Mouse (Mus musculus) limb, embryonic 11.5 days (tissue): ENCODE measurements around the gene Ints7. TPM values are rescaled to one million over a fixed set of nuclear protein-coding genes. Genes with fewer than 3 reads are reported as not detected.

Source experiments
- ATAC-seq: fragments of 200-750 bp; cut with Nextera tagmentation; 2 replicates; pipeline ENCODE4 v1.8.0; 2017; ENCODE audit warnings: low read depth; ENCODE audit not compliant: insufficient number of reproducible peaks, low FRiP score, low TSS enrichment
- DNase-seq: peaks from one replicate; pipeline ENCODE4 v3.0.0-alpha.2; 2015; ENCODE audit warnings: low spot score
- H3K27ac ChIP-seq: fragments of 300-500 bp; sonication (generic); replicated peaks from 2 replicates; pipeline ENCODE4 v1.5.1; 2014; ENCODE audit warnings: low read depth, mild to moderate bottlenecking, low read length
- H3K27me3 ChIP-seq: fragments of 300-500 bp; sonication (generic); 2 replicates; pipeline ENCODE4 v1.6.1; 2014; ENCODE audit warnings: mild to moderate bottlenecking, low read length, mixed read lengths; ENCODE audit not compliant: control insufficient read depth, insufficient read depth
- H3K36me3 ChIP-seq: fragments of 300-500 bp; sonication (generic); 2 replicates; pipeline ENCODE4 v1.6.1; 2014; ENCODE audit warnings: mild to moderate bottlenecking, low read length, moderate library complexity, mixed read lengths; ENCODE audit not compliant: control insufficient read depth, insufficient read depth
- H3K4me1 ChIP-seq: fragments of 300-500 bp; sonication (generic); 2 replicates; pipeline ENCODE4 v1.6.1; 2014; ENCODE audit warnings: low read length, mixed read lengths; ENCODE audit not compliant: control insufficient read depth, insufficient read depth
- H3K4me2 ChIP-seq: fragments of 300-500 bp; sonication (generic); 2 replicates; pipeline ENCODE4 v1.6.1; 2014; ENCODE audit warnings: low read depth, mild to moderate bottlenecking, moderate library complexity; ENCODE audit not compliant: severe bottlenecking
- H3K4me3 ChIP-seq: fragments of 300-500 bp; sonication (generic); 2 replicates; pipeline ENCODE4 v1.5.1; 2014; ENCODE audit warnings: low read depth, low read length
- H3K9ac ChIP-seq: fragments of 300-500 bp; sonication (generic); 2 replicates; pipeline ENCODE4 v1.6.1; 2014; ENCODE audit warnings: mild to moderate bottlenecking, low read length
- H3K9me3 ChIP-seq: fragments of 300-500 bp; sonication (generic); 2 replicates; pipeline ENCODE4 v1.6.1; 2016; ENCODE audit warnings: low read length; ENCODE audit not compliant: control insufficient read depth
- WGBS: fragments of 180-500 bp; shearing (Covaris S2); extraction: QIAGEN DNeasy Blood & Tissue Kit; methylation state at CpG from one replicate; pipeline ENCODE4 v1.1.7; 2014; 5-methylcytosine and 5-hydroxymethylcytosine counted together
- polyA plus RNA-seq: library from polyadenylated mRNA; unstranded; fragments of >200 nt; fragmentation: Nextera tagmentation; extraction: Ambion mirVana; gene quantifications from 2 replicates; pipeline ENCODE4 v1.2.1, GENCODE M21; 2014

Gene Ints7
- polyA plus RNA-seq, 1 experiment from 2014 or later: 63.0 TPM

DNA sequence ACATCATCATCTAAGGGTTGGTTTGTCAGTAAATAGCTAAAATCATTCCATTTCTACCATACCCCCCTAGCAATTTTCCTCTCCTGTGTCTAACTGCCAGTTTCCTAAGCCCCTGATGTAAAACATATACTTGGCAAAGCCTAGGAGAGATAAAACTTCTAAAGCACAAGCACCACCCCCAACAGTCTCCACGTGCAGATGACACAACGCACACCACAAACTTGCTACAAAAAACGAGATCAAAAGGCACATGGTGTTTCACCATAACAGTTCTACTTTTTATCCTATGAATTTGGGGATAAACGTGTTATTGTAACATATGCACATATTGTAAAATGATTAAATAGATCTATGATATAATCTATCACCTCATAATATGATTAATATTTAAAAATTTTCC lies 33.8 kb upstream of the Ints7 start:
- no peak for DNase-seq
- Histone ChIP-seq H3K9ac (no peak overlapping the region), H3K4me1 (no peaks in the 10 kb centered on the region), H3K9me3 (no peaks in the 10 kb centered on the region), H3K4me3 (no peak overlapping the region), H3K36me3 (peaks cover 13% of the 10 kb centered on the region), H3K4me2 (no peak overlapping the region), H3K27ac (no peak overlapping the region), H3K27me3 (no peaks in the 10 kb centered on the region)
- ATAC-seq: no peak
- 91% methylated on average over 4 of the region's 4 CpGs for WGBS

DNA sequence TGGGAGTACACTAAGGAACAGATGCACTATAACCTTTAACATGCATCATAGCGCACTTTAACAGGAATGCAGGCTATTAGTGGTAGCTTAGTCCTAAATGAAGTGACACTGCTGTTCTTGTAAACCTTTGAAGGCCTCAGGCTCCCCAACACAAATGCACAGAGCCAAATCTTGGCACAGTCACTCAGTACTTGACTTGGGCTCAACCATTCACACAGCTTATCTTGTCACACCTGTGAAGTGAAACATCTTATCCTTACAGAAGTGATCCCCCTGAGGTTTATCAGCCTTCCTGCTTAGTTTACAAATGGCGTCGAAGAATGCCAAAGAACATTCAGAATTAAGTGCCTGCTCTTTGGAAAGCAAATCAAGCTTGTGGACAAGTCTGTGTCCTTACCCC lies 31.7 kb upstream of the Ints7 start:
- no peak for ATAC-seq
- Histone ChIP-seq H3K4me1 (no peaks in the 10 kb centered on the region), H3K36me3 (peaks cover 21% of the 10 kb centered on the region), H3K9ac (no peak overlapping the region), H3K9me3 (no peaks in the 10 kb centered on the region), H3K4me3 (no peak overlapping the region), H3K4me2 (no peak overlapping the region), H3K27me3 (no peaks in the 10 kb centered on the region), H3K27ac (no peak overlapping the region)
- DNase-seq: no peak
- WGBS: 89% methylated on average over 3 of the region's 3 CpGs

DNA sequence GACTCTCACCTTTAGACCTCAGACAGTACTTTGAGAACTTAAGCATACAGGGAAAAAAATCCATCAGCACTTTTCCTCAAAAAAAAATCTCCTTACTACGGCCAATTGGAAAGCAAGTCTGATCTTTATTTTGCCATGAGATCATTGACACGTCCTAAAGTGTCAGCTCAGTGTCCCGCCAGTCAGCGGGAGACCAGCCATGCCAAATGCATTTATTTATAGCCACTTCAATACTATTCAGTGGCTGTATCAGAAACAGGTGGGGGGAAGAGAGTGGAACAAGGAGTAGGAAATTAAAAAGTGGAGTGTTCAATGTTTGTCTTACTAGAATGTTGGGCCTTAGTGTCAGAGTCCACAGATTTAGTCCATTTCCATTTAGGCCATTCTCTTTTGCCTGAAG lies 24.6 kb upstream of the Ints7 start:
- ATAC-seq (no peak), DNase-seq (no peak)
- no peak overlapping the region for H3K4me3 ChIP-seq
- no peaks in the 10 kb centered on the region for H3K4me1 ChIP-seq
- no peak overlapping the region for H3K27ac ChIP-seq
- H3K9me3 ChIP-seq: no peaks in the 10 kb centered on the region
- no peak overlapping the region for H3K9ac ChIP-seq
- no peaks in the 10 kb centered on the region for H3K27me3 ChIP-seq
- H3K4me2 ChIP-seq: no peak overlapping the region
- H3K36me3 ChIP-seq: peaks cover 24% of the 10 kb centered on the region; the same call in 1 of the 2 replicates
- 90% methylated on average over 4 of the region's 4 CpGs for WGBS

DNA sequence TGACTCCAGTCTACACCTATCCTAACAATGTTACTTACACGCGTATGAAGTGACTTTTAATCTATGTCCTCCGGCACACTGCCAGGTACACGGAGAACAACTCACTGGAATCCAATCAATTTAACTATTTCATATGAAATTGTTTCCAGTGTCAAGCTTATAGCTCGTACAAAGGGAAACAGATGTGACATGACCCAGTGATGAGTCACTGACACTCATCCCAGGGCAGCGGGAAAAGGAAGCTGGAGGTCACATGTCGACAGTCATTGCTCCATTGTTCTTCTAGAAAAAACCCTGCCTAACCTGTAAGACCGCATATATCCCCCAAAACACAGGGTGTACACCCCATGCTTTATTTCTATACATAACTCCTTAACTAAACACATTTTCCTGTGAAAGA lies 18.3 kb upstream of the Ints7 start:
- Histone ChIP-seq H3K36me3 (peaks cover 25% of the 10 kb centered on the region), H3K4me1 (no peaks in the 10 kb centered on the region), H3K9me3 (no peaks in the 10 kb centered on the region), H3K4me2 (no peak overlapping the region), H3K27me3 (no peaks in the 10 kb centered on the region), H3K27ac (no peak overlapping the region), H3K4me3 (no peak overlapping the region), H3K9ac (no peak overlapping the region)
- no peak for DNase-seq
- ATAC-seq: no peak
- WGBS: 85% methylated on average over 8 of the region's 8 CpGs

DNA sequence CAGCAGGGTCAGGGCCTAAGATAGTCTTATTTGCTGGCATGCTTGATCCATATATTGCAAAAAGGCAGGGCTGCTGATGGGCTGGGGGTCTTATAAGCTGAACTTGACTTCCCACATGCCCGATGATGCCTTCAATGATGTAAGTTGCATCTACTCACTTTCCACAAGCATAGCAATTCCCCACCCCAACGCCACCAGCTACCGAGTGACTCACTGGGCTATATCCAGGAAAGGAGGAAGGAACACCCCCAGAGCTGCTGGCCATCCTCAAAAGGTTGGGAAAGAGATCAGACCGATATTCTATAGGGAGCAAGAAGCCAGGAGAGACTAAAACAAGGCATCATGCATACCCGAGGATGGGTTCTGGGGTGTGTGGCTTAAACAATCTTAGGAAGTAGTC lies 15.7 kb upstream of the Ints7 start:
- H3K4me3 ChIP-seq: no peak overlapping the region
- no peak overlapping the region for H3K4me2 ChIP-seq
- no peaks in the 10 kb centered on the region for H3K4me1 ChIP-seq
- no peaks in the 10 kb centered on the region for H3K9me3 ChIP-seq
- 89% methylated on average over 5 of the region's 5 CpGs for WGBS
- H3K36me3 ChIP-seq: peaks cover 22% of the 10 kb centered on the region
- no peak overlapping the region for H3K9ac ChIP-seq
- H3K27me3 ChIP-seq: no peaks in the 10 kb centered on the region
- ATAC-seq (no peak), DNase-seq (no peak)
- H3K27ac ChIP-seq: no peak overlapping the region

DNA sequence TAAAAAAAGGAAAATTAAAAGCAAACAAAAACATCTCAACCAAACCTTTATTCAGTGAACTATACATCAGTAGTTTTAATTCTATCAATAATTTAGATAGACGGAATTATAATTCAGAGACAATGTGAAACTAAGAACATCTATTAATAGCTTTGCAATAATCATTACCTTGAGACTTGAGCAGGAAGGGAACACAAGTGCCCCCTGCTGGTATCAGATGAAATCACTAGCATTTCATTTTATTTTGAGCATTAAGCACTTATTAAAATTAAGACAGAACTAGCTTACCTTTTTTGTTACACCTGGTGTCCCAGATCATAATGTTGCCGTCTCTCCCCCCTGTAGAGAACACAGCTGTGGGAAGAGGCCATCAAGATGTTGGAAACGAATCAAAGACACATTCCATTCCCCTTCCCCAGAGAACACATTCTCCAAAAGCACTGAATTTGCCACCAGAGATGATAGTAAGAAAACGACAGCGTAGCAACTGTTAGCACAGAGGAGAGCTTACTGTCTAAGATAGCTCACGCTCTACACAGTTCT lies 12.5 kb upstream of the Ints7 start:
- Histone ChIP-seq H3K4me1 (no peaks in the 10 kb centered on the region), H3K9me3 (no peaks in the 10 kb centered on the region), H3K9ac (no peak overlapping the region), H3K4me3 (no peak overlapping the region), H3K36me3 (peaks cover 15% of the 10 kb centered on the region), H3K4me2 (no peak overlapping the region), H3K27ac (no peak overlapping the region), H3K27me3 (no peaks in the 10 kb centered on the region)
- ATAC-seq (no peak), DNase-seq (no peak)
- 72% methylated on average over 6 of the region's 6 CpGs for WGBS

DNA sequence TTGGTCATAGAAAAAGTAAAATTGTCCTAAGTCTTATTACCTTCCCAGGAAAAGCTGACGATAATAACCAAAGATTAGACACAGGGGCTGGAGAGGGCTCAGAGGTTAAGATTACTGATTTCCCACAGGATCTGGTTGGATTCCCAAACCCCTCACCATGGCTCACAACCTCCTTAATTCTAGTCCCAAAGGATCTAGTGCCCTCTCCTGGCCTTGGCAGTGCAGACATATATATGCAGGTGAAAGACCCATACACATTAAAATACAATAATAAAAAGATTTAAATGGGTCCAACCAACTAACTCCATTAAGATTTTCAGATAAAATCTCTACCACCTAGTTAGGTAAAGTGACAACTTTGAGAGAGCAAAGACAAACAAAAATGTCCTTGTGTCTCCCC lies 7.6 kb upstream of the Ints7 start:
- Histone ChIP-seq H3K4me3 (no peak overlapping the region), H3K27ac (no peak overlapping the region), H3K36me3 (peaks cover 7% of the 10 kb centered on the region; the same call in 1 of the 2 replicates), H3K27me3 (no peaks in the 10 kb centered on the region), H3K9me3 (no peaks in the 10 kb centered on the region), H3K4me1 (no peaks in the 10 kb centered on the region), H3K9ac (no peak overlapping the region), H3K4me2 (no peak overlapping the region)
- ATAC-seq (no peak), DNase-seq (no peak)
- WGBS: 93% methylated on average over 1 of the region's 1 CpGs

DNA sequence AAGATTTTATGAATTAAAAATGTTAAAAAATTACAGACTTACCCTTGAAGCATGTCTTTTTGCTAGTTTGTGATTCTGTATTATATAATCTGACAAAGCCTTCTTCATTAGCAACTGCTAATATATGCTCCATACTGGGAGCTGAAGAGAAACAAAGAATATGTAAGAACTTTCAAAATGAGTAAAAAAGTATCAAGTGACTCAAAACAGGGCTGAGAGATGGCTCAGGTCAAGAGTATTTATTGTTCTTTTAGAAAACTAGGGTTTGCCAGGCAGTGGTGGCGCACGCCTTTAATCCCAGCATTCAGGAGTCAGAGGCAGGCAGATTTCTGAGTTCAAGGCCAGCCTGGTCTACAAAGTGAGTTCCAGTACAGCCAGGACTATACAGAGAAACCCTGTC lies 5.8 kb upstream of the Ints7 start:
- no peaks in the 10 kb centered on the region for H3K27me3 ChIP-seq
- no peak overlapping the region for H3K9ac ChIP-seq
- DNase-seq (no peak), ATAC-seq (no peak)
- H3K4me2 ChIP-seq: no peak overlapping the region
- H3K36me3 ChIP-seq: peaks cover 5% of the 10 kb centered on the region; the same call in 1 of the 2 replicates
- H3K4me3 ChIP-seq: no peak overlapping the region
- no peaks in the 10 kb centered on the region for H3K9me3 ChIP-seq
- H3K4me1 ChIP-seq: no peaks in the 10 kb centered on the region
- H3K27ac ChIP-seq: no peak overlapping the region
- 92% methylated on average over 2 of the region's 2 CpGs for WGBS

DNA sequence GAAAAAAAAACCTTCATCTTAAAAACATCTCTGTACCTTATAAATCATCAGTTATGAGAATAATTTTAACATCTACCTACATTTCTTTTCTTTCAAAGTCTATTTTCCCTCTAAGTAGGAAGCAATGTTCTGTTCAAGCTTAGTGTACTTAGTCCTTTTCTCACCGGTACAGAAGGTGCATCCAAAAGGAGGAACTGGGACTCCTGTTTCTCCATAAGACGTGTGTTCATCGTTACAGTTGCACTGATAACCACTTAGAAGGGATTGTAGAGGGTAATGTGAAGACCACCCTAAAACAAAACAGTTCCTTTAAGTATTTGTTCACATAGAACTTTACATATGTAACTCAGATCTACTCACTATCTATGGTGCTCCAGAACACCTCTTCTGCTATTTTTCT lies 5.0 kb upstream of the Ints7 start:
- WGBS: 91% methylated on average over 3 of the region's 3 CpGs
- H3K36me3 ChIP-seq: peaks cover 5% of the 10 kb centered on the region; the same call in 1 of the 2 replicates

More for the DNA sequence above, 5.0 kb upstream of the Ints7 start:
- Histone ChIP-seq H3K4me1 (no peaks in the 10 kb centered on the region), H3K9me3 (no peaks in the 10 kb centered on the region), H3K4me2 (no peak overlapping the region), H3K9ac (no peak overlapping the region), H3K4me3 (no peak overlapping the region), H3K27ac (no peak overlapping the region), H3K27me3 (no peaks in the 10 kb centered on the region)
- ATAC-seq (no peak), DNase-seq (no peak)
